Mouse (Mus musculus): ENCODE measurements around the gene Yif1a.

DNA sequence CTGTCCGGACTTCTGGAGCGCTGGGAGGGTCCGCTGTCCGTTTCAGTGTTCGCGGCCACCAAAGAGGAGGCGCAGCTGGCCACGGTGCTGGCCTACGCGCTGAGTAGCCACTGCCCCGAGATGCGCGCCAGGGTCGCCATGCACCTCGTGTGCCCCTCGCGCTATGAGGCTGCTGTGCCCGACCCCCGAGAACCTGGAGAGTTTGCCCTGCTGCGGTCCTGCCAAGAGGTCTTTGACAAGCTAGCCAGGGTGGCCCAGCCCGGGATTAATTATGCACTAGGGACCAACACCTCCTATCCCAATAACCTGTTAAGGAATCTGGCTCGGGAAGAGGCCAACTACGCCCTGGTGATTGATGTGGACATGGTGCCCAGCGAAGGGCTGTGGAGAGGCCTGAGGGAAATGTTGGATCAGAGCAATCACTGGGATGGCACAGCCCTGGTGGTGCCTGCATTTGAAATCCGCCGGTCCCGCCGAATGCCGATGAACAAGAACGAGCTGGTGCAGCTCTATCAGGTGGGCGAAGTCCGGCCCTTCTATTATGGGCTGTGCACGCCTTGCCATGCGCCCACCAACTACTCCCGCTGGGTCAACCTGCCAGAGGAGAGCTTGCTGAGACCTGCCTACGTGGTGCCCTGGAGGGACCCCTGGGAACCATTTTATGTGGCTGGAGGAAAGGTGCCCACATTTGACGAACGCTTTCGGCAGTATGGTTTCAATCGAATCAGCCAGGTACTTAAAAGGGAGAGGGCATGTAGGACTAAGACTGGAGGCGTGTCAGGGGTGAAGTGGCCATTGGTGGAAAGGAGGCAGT lies 48.8 kb upstream of the Yif1a start:
- TF ChIP-seq CTCF (IDR thresholded peaks at IDR 0.05; ENCODE audit: low read depth), result no peak
- no peak for TF ChIP-seq EP300 (IDR thresholded peaks at IDR 0.05; ENCODE audit: low read depth)

Measured in liver, embryonic 14.5 days (tissue).